Mouse (Mus musculus) gastrocnemius, postnatal 25 days (tissue): Measurements from ENCODE around the gene Dmtf1. TPM values are rescaled to one million over a fixed set of nuclear protein-coding genes. Genes with fewer than 3 reads are reported as not detected.

ENCODE experiments used
- total RNA-seq, 2 experiments: library from RNA; stranded (reverse); gene quantifications; 1 replicate in 1 of 2; 2 replicates in 1 of 2; pipeline ENCODE4 v1.2.3; 2021

Gene Dmtf1
- total RNA-seq, 2 experiments from 2014 or later = 8.6 to 9.4 TPM

Other genes starting within 250 kb of the Dmtf1 start
- 10 to 100 TPM; 22.6 to 24.4 TPM for gene Crot, start 164.5 kb downstream of the Dmtf1 start, total RNA-seq
- 1 to 10 TPM; 6.6 to 6.7 TPM for gene Tmem243, start 61.1 kb downstream of the Dmtf1 start, total RNA-seq
- gene 9330182L06Rik, start 104.3 kb upstream of the Dmtf1 start, total RNA-seq = under 1 TPM in 1 of 2 experiments, not detected in 1; 0.13 TPM